Mouse (Mus musculus): ENCODE measurements at regions not wholly inside any gene's neighbourhood (a gene's known extent, or its start where the extent isn't known, plus 50 kb on each side); places are given as distances from the start of the nearest gene placed in this dataset.

- DNase-seq: no peak
Observed at GRCm38 (mm10) chr16:55435139-55435968, 137.6 kb upstream of the Zpld1 start.

GRCm38 (mm10) chr16:55421569-55422342, 124.0 kb upstream of the Zpld1 start:
- DNase-seq: no peak

- DNase-seq: no peak
Observed at GRCm38 (mm10) chr16:55420876-55421568, 123.2 kb upstream of the Zpld1 start.

- DNase-seq: no peak
Observed at GRCm38 (mm10) chr16:55418871-55419270, 121.1 kb upstream of the Zpld1 start.

- no peak for DNase-seq
Observed at GRCm38 (mm10) chr16:55400818-55401217, 103.0 kb upstream of the Zpld1 start.

GRCm38 (mm10) chr16:55394864-55395263, 97.1 kb upstream of the Zpld1 start:
- no peak for DNase-seq

GRCm38 (mm10) chr16:55390400-55390799, 92.6 kb upstream of the Zpld1 start:
- DNase-seq: no peak

- DNase-seq: no peak
Observed at GRCm38 (mm10) chr16:55379996-55380395, 82.2 kb upstream of the Zpld1 start.

GRCm38 (mm10) chr16:55379189-55379588, 81.4 kb upstream of the Zpld1 start:
- no peak for DNase-seq

- DNase-seq: no peak
Observed at GRCm38 (mm10) chr16:55378701-55379100, 80.9 kb upstream of the Zpld1 start.

- DNase-seq: no peak
Observed at GRCm38 (mm10) chr16:55375922-55376321, 78.1 kb upstream of the Zpld1 start.

- no peak for DNase-seq
Observed at GRCm38 (mm10) chr16:55357686-55358085, 59.9 kb upstream of the Zpld1 start.

- DNase-seq: no peak
Observed at GRCm38 (mm10) chr16:55356097-55356496, 58.3 kb upstream of the Zpld1 start.

Measured in kidney, postnatal 14 days (tissue).